Mouse (Mus musculus) myocyte (in vitro differentiated cells): ENCODE results near the gene Hoxd12. TPM values are rescaled to one million over a fixed set of nuclear protein-coding genes. Genes with fewer than 3 reads are reported as not detected.

Source experiments
- H3K27me3 ChIP-seq: one replicate; pipeline ENCODE4 v1.6.1; 2011; ENCODE audit not compliant: control insufficient read depth, insufficient read depth, insufficient read length
- H3K36me3 ChIP-seq: one replicate; pipeline ENCODE4 v1.6.1; 2011; ENCODE audit not compliant: control insufficient read depth, insufficient read depth
- H3K4me2 ChIP-seq: one replicate; pipeline ENCODE4 v1.6.1; 2011; ENCODE audit warnings: low read depth, control low read depth
- H3K4me3 ChIP-seq: one replicate; pipeline ENCODE4 v1.5.1; 2011; ENCODE audit warnings: mild to moderate bottlenecking, control low read depth, moderate library complexity
- H3K79me2 ChIP-seq: one replicate; pipeline ENCODE4 v1.6.1; 2011; ENCODE audit not compliant: control insufficient read depth, insufficient read depth
- H3ac ChIP-seq: one replicate; pipeline ENCODE4 v1.6.1; 2011; ENCODE audit not compliant: control insufficient read depth, insufficient read length
- CEBPB ChIP-seq: IDR thresholded peaks from 2 replicates; pipeline ENCODE4 v1.6.1; 2011; ENCODE audit warnings: mild to moderate bottlenecking, moderate library complexity; ENCODE audit not compliant: poor library complexity, insufficient read depth, severe bottlenecking
- E2F4 ChIP-seq: IDR thresholded peaks from one replicate; pipeline ENCODE4 v1.6.1; 2011; ENCODE audit warnings: mild to moderate bottlenecking, control low read depth, moderate library complexity; ENCODE audit not compliant: insufficient read depth
- MAX ChIP-seq: IDR thresholded peaks from one replicate; pipeline ENCODE4 v1.6.1; 2011; ENCODE audit warnings: low read depth, mild to moderate bottlenecking, control low read depth
- MYOD1 ChIP-seq, 3 experiments: IDR thresholded peaks; one replicate each; pipeline ENCODE4 v1.6.1; 2011; ENCODE audit warnings: control low read depth in 2 of 3, low read depth in 2 of 3, mild to moderate bottlenecking in 2 of 3, moderate library complexity in 1 of 3; ENCODE audit not compliant: insufficient read length in 2 of 3, control insufficient read depth in 1 of 3
- MYOG ChIP-seq, 3 experiments: IDR thresholded peaks; one replicate each; pipeline ENCODE4 v1.6.1; 2011; ENCODE audit warnings: control low read depth in 2 of 3, low read depth in 2 of 3, mild to moderate bottlenecking in 2 of 3; ENCODE audit not compliant: insufficient read length in 2 of 3, control insufficient read depth in 1 of 3, insufficient read depth in 1 of 3
- POLR2A ChIP-seq: IDR thresholded peaks from one replicate; pipeline ENCODE4 v1.6.1; 2011; ENCODE audit warnings: low read depth, mild to moderate bottlenecking, control low read depth, moderate library complexity; ENCODE audit not compliant: insufficient read length
- POLR2AphosphoS2 ChIP-seq: IDR thresholded peaks from one replicate; pipeline ENCODE4 v1.6.1; 2011; ENCODE audit warnings: low read depth, control low read depth; ENCODE audit not compliant: insufficient read length
- REST ChIP-seq: IDR thresholded peaks from one replicate; pipeline ENCODE4 v1.6.1; 2011; ENCODE audit warnings: mild to moderate bottlenecking, control low read depth, moderate library complexity; ENCODE audit not compliant: insufficient read depth, insufficient read length
- SRF ChIP-seq: IDR thresholded peaks from one replicate; pipeline ENCODE4 v1.6.1; 2011; ENCODE audit warnings: low read depth; ENCODE audit not compliant: control insufficient read depth, insufficient read length
- TCF12 ChIP-seq: IDR thresholded peaks from one replicate; pipeline ENCODE4 v1.6.1; 2011; ENCODE audit warnings: mild to moderate bottlenecking, control low read depth; ENCODE audit not compliant: poor library complexity, insufficient read depth, severe bottlenecking
- TCF3 ChIP-seq: IDR thresholded peaks from one replicate; pipeline ENCODE4 v1.6.1; 2011; ENCODE audit warnings: low read depth, control low read depth; ENCODE audit not compliant: insufficient read length
- USF1 ChIP-seq: IDR thresholded peaks from one replicate; pipeline ENCODE4 v1.6.1; 2011; ENCODE audit warnings: low read depth, mild to moderate bottlenecking, control low read depth, moderate library complexity
- polyA plus RNA-seq: library from polyadenylated mRNA; unstranded; fragments of >200 nt; fragmentation: generic; extraction: Trizol; gene quantifications from one replicate; pipeline ENCODE4 v1.2.1, GENCODE M21; 2012; ENCODE audit warnings: missing spikeins

Hoxd12 gene
- polyA plus RNA-seq, 1 experiment = not detected

DNA sequence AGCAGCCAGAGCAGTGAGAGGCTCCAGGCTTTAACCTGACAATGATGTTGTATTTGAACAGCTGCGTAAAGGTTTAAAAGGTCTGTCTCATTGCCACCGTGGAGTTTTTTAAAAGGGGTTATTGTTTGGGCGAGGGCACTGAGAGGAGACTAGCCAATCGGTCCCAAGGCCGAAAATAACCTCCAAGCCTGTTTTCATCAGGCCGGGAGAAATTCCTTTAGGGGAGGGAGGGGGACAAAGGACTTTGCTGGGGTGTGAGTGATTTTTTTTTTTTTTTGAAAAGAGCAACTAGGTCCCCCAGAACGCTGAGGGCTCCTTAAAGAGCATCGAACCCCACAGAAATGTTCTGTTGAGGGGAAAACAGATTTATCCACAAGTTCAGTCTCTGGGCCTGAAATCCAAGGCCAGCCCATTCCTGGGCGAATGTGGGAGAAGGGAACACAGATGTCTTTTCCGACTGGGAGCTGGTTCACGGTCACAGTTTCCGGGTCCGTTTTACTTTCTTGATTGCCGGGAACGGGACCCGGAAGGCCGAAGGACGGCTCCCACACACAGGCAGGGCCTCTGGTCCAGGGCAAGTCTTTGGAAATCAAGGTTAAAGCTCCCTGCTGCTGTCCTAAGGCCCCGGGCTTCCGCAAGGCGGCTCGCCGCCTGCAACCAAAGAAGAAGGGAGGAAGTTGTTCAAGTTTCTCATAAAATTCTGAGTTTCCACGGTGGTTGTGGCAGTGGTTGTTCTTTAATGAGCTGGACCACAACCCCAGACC, 14.9 kb downstream of the Hoxd12 start:
- no peak overlapping the region for H3K4me3 ChIP-seq
- peaks cover 63% of the 10 kb centered on the region for H3K27me3 ChIP-seq

DNA sequence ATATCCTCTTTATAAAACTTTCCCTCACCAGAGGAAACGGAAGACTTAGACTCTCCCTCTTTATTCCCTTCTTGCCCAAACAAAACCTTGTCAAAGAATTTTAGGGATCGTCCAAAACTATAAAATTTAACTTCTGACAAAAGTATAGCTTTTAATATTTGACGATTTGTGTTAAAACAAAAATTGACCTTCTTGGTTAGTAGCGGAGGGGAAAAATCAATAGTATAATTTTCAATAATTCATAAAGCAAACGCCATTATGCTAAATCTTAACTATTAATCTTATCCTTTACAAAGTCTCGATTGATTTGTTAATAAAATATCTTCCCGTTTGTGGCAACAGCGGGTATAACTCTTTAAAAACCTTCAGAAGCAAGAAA, 15.5 kb downstream of the Hoxd12 start:
- Histone ChIP-seq H3K79me2 (no peaks in the 10 kb centered on the region), H3K27me3 (peaks cover 64% of the 10 kb centered on the region), H3K36me3 (no peaks in the 10 kb centered on the region), H3K4me3 (no peak overlapping the region), H3K4me2 (no peak overlapping the region), H3ac (no peak overlapping the region)
- TF ChIP-seq POLR2AphosphoS2 (no peak), SRF (no peak), REST (no peak), USF1 (no peak), CEBPB (no peak), MYOD1 (IDR thresholded peaks at IDR 0.05; ENCODE audit: control insufficient read depth in 1 of 3, insufficient read length in 2 of 3, low read depth in 2 of 3) (no peak), TCF3 (no peak), TCF12 (no peak), POLR2A (no peak), MAX (no peak), E2F4 (no peak)

More for the DNA sequence above, 14.9 kb downstream of the Hoxd12 start:
- no peak for TF ChIP-seq CEBPB
- TF ChIP-seq TCF3 = no peak
- TF ChIP-seq POLR2A = no peak
- no peak for TF ChIP-seq MAX
- TF ChIP-seq TCF12 = no peak
- no peak for TF ChIP-seq E2F4
- no peak for TF ChIP-seq POLR2AphosphoS2
- no peak for TF ChIP-seq MYOG (IDR thresholded peaks at IDR 0.05; ENCODE audit: control insufficient read depth in 1 of 3, insufficient read depth in 1 of 3, insufficient read length in 2 of 3, low read depth in 2 of 3)
- TF ChIP-seq MYOD1 (IDR thresholded peaks at IDR 0.05; ENCODE audit: control insufficient read depth in 1 of 3, insufficient read length in 2 of 3, low read depth in 2 of 3) = no peak
- TF ChIP-seq SRF = no peak
- TF ChIP-seq USF1 = no peak
- TF ChIP-seq REST = no peak
- Histone ChIP-seq H3ac (no peak overlapping the region), H3K36me3 (no peaks in the 10 kb centered on the region), H3K4me2 (no peak overlapping the region), H3K79me2 (no peaks in the 10 kb centered on the region)

- Histone ChIP-seq H3K27me3 (peaks cover 72% of the 10 kb centered on the region), H3ac (no peak within 1 kb of the TSS), H3K4me2 (no peak within 1 kb of the TSS), H3K36me3 (no peaks in the 10 kb centered on the region), H3K79me2 (no peaks in the 10 kb centered on the region), H3K4me3 (no peak within 1 kb of the TSS)
- TF ChIP-seq E2F4 (no peak), TCF3 (no peak)
These were observed 16.5 kb downstream of the Hoxd12 start, which contains the start of gene Hoxd10 for GRCm38 (mm10) chr2:74691022-74691951. Gene Hoxd10 (plus strand): TSS chr2:74691924.

- Histone ChIP-seq H3K36me3 (no peaks in the 10 kb centered on the region), H3K4me2 (no peak overlapping the region), H3K27me3 (peaks cover 79% of the 10 kb centered on the region), H3K79me2 (no peaks in the 10 kb centered on the region), H3K4me3 (no peak overlapping the region), H3ac (no peak overlapping the region)
- TF ChIP-seq MAX = no peak
- TF ChIP-seq USF1 = no peak
- no peak for TF ChIP-seq TCF12
- TF ChIP-seq MYOG (IDR thresholded peaks at IDR 0.05; ENCODE audit: control insufficient read depth in 1 of 3, insufficient read depth in 1 of 3, insufficient read length in 2 of 3, low read depth in 2 of 3) = no peak
- no peak for TF ChIP-seq REST
- no peak for TF ChIP-seq POLR2AphosphoS2
- no peak for TF ChIP-seq POLR2A
These were observed 17.4 kb downstream of the Hoxd12 start for GRCm38 (mm10) chr2:74691995-74692807.
